Mouse (Mus musculus): ENCODE data around the gene Zbtb16. TPM values are rescaled to one million over a fixed set of nuclear protein-coding genes. Genes with fewer than 3 reads are reported as not detected.

The Zbtb16 gene
- polyA plus RNA-seq (2012; rRNA removed; ENCODE audit: low replicate concordance) = 12.0 and 49.1 TPM in 2 replicates

DNA sequence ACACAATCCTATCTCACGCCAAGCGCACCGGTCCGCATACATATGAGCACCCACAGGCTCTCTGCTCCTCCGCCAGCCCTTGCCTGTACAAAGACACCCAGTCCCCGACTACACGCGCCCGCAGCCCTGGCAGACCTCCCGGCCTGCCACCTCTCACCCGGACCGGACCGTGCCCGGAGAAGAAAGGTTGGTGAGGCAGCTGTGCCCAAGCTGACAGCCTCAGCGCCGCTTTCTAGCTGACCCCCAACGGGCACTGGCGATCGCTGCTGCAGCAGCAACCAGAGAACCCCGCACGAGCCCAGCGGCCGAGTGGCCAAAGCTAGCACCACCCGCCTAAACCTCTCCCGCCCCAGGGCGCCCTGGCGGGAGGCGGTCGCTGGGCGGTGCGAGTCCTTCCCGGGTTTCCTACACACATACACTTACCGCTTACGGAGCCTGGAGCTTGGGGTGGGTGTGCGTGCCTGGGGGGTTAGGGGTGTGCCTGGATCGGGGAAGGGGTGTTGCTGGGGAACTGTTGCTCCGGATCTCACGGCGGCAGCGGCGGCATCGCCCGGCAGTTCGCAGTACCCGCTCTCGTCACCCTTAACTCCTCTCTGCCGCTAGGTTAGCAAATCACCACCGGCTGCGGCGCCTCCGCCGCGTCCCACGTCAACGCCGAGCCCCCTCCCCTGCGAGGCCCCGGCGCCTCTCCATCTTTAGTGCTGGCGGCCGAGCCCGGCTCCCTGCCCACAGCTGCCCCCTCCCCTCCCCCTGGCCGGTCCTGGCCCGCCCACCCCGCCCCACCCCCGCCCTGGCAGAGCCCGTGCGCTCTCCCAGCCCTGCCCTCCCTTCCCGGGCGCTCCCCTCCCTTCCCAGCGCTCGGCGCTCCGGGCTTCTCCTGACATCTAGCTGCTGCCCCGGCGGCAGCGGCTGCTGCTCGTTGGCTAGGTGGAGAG, at the start of gene Zbtb16:
Gene Zbtb16, minus strand, starts transcription at position 592 of the 935 bp plus-strand sequence.

DNA sequence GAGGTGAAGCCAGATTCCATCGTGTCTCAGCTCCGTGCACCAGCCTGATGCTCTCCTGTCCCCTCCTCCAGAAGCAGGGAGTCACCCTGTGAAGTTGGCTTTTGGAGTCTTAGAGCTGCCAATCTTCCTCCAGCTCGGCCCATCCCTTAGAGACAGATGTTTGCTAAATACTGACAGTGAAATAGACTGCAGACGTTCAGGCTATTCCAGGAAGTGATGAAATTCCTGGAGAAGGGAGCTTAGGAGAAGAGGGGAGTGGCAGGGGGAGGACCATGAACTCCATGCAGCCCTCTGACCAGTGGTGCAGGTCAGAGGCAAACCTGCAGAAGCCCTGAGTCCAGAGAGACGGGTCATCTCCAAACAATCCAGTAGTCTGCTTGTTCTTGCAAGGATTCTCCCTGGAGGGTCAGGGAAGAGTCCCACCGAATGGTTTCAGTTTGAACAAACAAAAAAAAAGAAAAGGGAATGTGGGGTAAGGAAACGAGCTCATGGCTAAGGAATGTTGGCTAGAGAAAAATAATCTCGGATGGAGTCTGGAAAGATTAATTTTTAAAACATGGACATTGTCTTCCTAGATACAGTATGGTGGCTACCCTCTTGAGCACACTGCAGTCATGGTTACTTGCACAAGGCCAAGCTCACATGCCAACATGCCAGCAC, 231.0 kb downstream of the Zbtb16 start, which contains the start of gene Nnmt:
Gene Nnmt, minus strand, starts transcription at position 215 of the 660 bp plus-strand sequence.

Other genes with a start within 250 kb of the Zbtb16 start
- 32.4 and 122 TPM in 2 replicates for gene Nnmt, start 231.1 kb downstream of the Zbtb16 start, polyA plus RNA-seq (2012; rRNA removed; ENCODE audit: low replicate concordance)
- gene Htr3a, start 74.9 kb upstream of the Zbtb16 start, polyA plus RNA-seq (2012; rRNA removed; ENCODE audit: low replicate concordance) = not detected in 2 replicates
- not detected in 2 replicates for gene Htr3b, start 128.8 kb upstream of the Zbtb16 start, polyA plus RNA-seq (2012; rRNA removed; ENCODE audit: low replicate concordance)
- gene Usp28, start 149.2 kb upstream of the Zbtb16 start, polyA plus RNA-seq (2012; rRNA removed; ENCODE audit: low replicate concordance) = 6.1 and 13.4 TPM in 2 replicates
- gene Zw10, start 219.4 kb upstream of the Zbtb16 start, polyA plus RNA-seq (2012; rRNA removed; ENCODE audit: low replicate concordance) = 9.4 and 15.3 TPM in 2 replicates
- 0.69 and 1.0 TPM in 2 replicates for gene Tmprss5, start 245.0 kb upstream of the Zbtb16 start, polyA plus RNA-seq (2012; rRNA removed; ENCODE audit: low replicate concordance)